Mouse (Mus musculus): ENCODE results near the gene Gm26620. TPM values are rescaled to one million over a fixed set of nuclear protein-coding genes. Genes with fewer than 3 reads are reported as not detected.

The Gm26620 gene
- polyA plus RNA-seq, 1 experiment from 2014 or later = 0.56 TPM

GRCm38 (mm10) chr1:170857369-170857768, 27.5 kb upstream of the Gm26620 start:
- Histone ChIP-seq H3K9me3 (ENCODE audit: control insufficient read depth, low read length) (no peaks in the 10 kb centered on the region), H3K4me1 (replicated peaks; ENCODE audit: control insufficient read depth, insufficient read depth, low read length) (no peaks in the 10 kb centered on the region), H3K4me3 (replicated peaks; ENCODE audit: low read length) (no peak overlapping the region), H3K4me2 (replicated peaks) (no peak overlapping the region), H3K9ac (no peak overlapping the region), H3K36me3 (replicated peaks; ENCODE audit: control insufficient read depth, insufficient read depth) (peaks cover 3% of the 10 kb centered on the region; the same call in 1 of the 2 replicates), H3K27me3 (ENCODE audit: control insufficient read depth, insufficient read depth, low read length) (no peaks in the 10 kb centered on the region), H3K27ac (no peak overlapping the region)
- 75% methylated on average over 2 of the region's 2 CpGs for WGBS
- ATAC-seq (ENCODE audit: low FRiP score) = no peak
- DNase-seq (ENCODE audit: low spot score) = no peak

- H3K4me2 ChIP-seq (replicated peaks) = no peak overlapping the region
- WGBS = 84% methylated on average over 1 of the region's 2 CpGs
These were observed 26.0 kb upstream of the Gm26620 start for GRCm38 (mm10) chr1:170858872-170859271.

GRCm38 (mm10) chr1:170861671-170862434, 23.0 kb upstream of the Gm26620 start:
- no peaks in the 10 kb centered on the region for H3K27me3 ChIP-seq (ENCODE audit: control insufficient read depth, insufficient read depth, low read length)
- no peaks in the 10 kb centered on the region for H3K36me3 ChIP-seq (replicated peaks; ENCODE audit: control insufficient read depth, insufficient read depth)
- peaks cover 8% of the 10 kb centered on the region for H3K4me1 ChIP-seq (replicated peaks; ENCODE audit: control insufficient read depth, insufficient read depth, low read length)
- no peak overlapping the region for H3K4me3 ChIP-seq (replicated peaks; ENCODE audit: low read length)
- no peak overlapping the region for H3K27ac ChIP-seq
- no peaks in the 10 kb centered on the region for H3K9me3 ChIP-seq (ENCODE audit: control insufficient read depth, low read length)
- no peak overlapping the region for H3K4me2 ChIP-seq (replicated peaks)
- ATAC-seq (ENCODE audit: low FRiP score) = no peak
- DNase-seq (ENCODE audit: low spot score) = no peak
- WGBS = 82% methylated on average over 13 of the region's 13 CpGs
- H3K9ac ChIP-seq = no peak overlapping the region

More at GRCm38 (mm10) chr1:170858872-170859271, 26.0 kb upstream of the Gm26620 start:
- ATAC-seq (ENCODE audit: low FRiP score) = no peak
- Histone ChIP-seq H3K9ac (no peak overlapping the region), H3K27ac (no peak overlapping the region), H3K9me3 (ENCODE audit: control insufficient read depth, low read length) (no peaks in the 10 kb centered on the region), H3K4me3 (replicated peaks; ENCODE audit: low read length) (no peak overlapping the region), H3K27me3 (ENCODE audit: control insufficient read depth, insufficient read depth, low read length) (no peaks in the 10 kb centered on the region), H3K36me3 (replicated peaks; ENCODE audit: control insufficient read depth, insufficient read depth) (no peaks in the 10 kb centered on the region), H3K4me1 (replicated peaks; ENCODE audit: control insufficient read depth, insufficient read depth, low read length) (no peaks in the 10 kb centered on the region)
- no peak for DNase-seq (ENCODE audit: low spot score)

GRCm38 (mm10) chr1:170862435-170862717, 22.5 kb upstream of the Gm26620 start:
- H3K36me3 ChIP-seq (replicated peaks; ENCODE audit: control insufficient read depth, insufficient read depth) = no peaks in the 10 kb centered on the region
- no peaks in the 10 kb centered on the region for H3K27me3 ChIP-seq (ENCODE audit: control insufficient read depth, insufficient read depth, low read length)
- WGBS = 80% methylated on average over 3 of the region's 3 CpGs
- H3K9ac ChIP-seq = no peak overlapping the region
- H3K27ac ChIP-seq = no peak overlapping the region
- DNase-seq (ENCODE audit: low spot score) (no peak), ATAC-seq (ENCODE audit: low FRiP score) (no peak)
- H3K4me2 ChIP-seq (replicated peaks) = no peak overlapping the region
- peaks cover 9% of the 10 kb centered on the region for H3K4me1 ChIP-seq (replicated peaks; ENCODE audit: control insufficient read depth, insufficient read depth, low read length)
- H3K4me3 ChIP-seq (replicated peaks; ENCODE audit: low read length) = no peak overlapping the region
- no peaks in the 10 kb centered on the region for H3K9me3 ChIP-seq (ENCODE audit: control insufficient read depth, low read length)

- no peak for ATAC-seq (ENCODE audit: low FRiP score)
- Histone ChIP-seq H3K4me2 (replicated peaks) (no peak overlapping the region), H3K27me3 (ENCODE audit: control insufficient read depth, insufficient read depth, low read length) (no peaks in the 10 kb centered on the region), H3K27ac (no peak overlapping the region), H3K4me3 (replicated peaks; ENCODE audit: low read length) (no peak overlapping the region), H3K9me3 (ENCODE audit: control insufficient read depth, low read length) (no peaks in the 10 kb centered on the region), H3K9ac (no peak overlapping the region), H3K36me3 (replicated peaks; ENCODE audit: control insufficient read depth, insufficient read depth) (no peaks in the 10 kb centered on the region), H3K4me1 (replicated peaks; ENCODE audit: control insufficient read depth, insufficient read depth, low read length) (peaks cover 9% of the 10 kb centered on the region)
- no peak for DNase-seq (ENCODE audit: low spot score)
- WGBS = 81% methylated on average over 4 of the region's 4 CpGs
These were observed 21.8 kb upstream of the Gm26620 start for GRCm38 (mm10) chr1:170863033-170863432.

- Histone ChIP-seq H3K27me3 (ENCODE audit: control insufficient read depth, insufficient read depth, low read length) (no peaks in the 10 kb centered on the region), H3K4me3 (replicated peaks; ENCODE audit: low read length) (no peak overlapping the region), H3K27ac (no peak overlapping the region), H3K36me3 (replicated peaks; ENCODE audit: control insufficient read depth, insufficient read depth) (no peaks in the 10 kb centered on the region), H3K9me3 (ENCODE audit: control insufficient read depth, low read length) (no peaks in the 10 kb centered on the region), H3K9ac (no peak overlapping the region), H3K4me2 (replicated peaks) (no peak overlapping the region), H3K4me1 (replicated peaks; ENCODE audit: control insufficient read depth, insufficient read depth, low read length) (peaks cover 9% of the 10 kb centered on the region)
- DNase-seq (ENCODE audit: low spot score) = no peak
- no peak for ATAC-seq (ENCODE audit: low FRiP score)
These were observed 20.6 kb upstream of the Gm26620 start for GRCm38 (mm10) chr1:170864234-170864633.

- Histone ChIP-seq H3K4me1 (replicated peaks; ENCODE audit: control insufficient read depth, insufficient read depth, low read length) (peaks cover 9% of the 10 kb centered on the region), H3K27me3 (ENCODE audit: control insufficient read depth, insufficient read depth, low read length) (no peaks in the 10 kb centered on the region), H3K4me3 (replicated peaks; ENCODE audit: low read length) (no peak overlapping the region), H3K27ac (no peak overlapping the region), H3K4me2 (replicated peaks) (no peak overlapping the region), H3K9ac (no peak overlapping the region), H3K9me3 (ENCODE audit: control insufficient read depth, low read length) (no peaks in the 10 kb centered on the region), H3K36me3 (replicated peaks; ENCODE audit: control insufficient read depth, insufficient read depth) (no peaks in the 10 kb centered on the region)
- DNase-seq (ENCODE audit: low spot score) (no peak), ATAC-seq (ENCODE audit: low FRiP score) (no peak)
- 86% methylated on average over 3 of the region's 3 CpGs for WGBS
These were observed 20.1 kb upstream of the Gm26620 start for GRCm38 (mm10) chr1:170864754-170865153.

GRCm38 (mm10) chr1:170865406-170865805, 19.5 kb upstream of the Gm26620 start:
- H3K9me3 ChIP-seq (ENCODE audit: control insufficient read depth, low read length) = no peaks in the 10 kb centered on the region
- no peaks in the 10 kb centered on the region for H3K36me3 ChIP-seq (replicated peaks; ENCODE audit: control insufficient read depth, insufficient read depth)
- no peak overlapping the region for H3K27ac ChIP-seq
- 92% methylated on average over 5 of the region's 5 CpGs for WGBS
- ATAC-seq (ENCODE audit: low FRiP score) (no peak), DNase-seq (ENCODE audit: low spot score) (no peak)
- no peak overlapping the region for H3K9ac ChIP-seq
- no peak overlapping the region for H3K4me3 ChIP-seq (replicated peaks; ENCODE audit: low read length)
- no peaks in the 10 kb centered on the region for H3K27me3 ChIP-seq (ENCODE audit: control insufficient read depth, insufficient read depth, low read length)
- H3K4me2 ChIP-seq (replicated peaks) = no peak overlapping the region
- peaks cover 9% of the 10 kb centered on the region for H3K4me1 ChIP-seq (replicated peaks; ENCODE audit: control insufficient read depth, insufficient read depth, low read length)

- H3K4me2 ChIP-seq (replicated peaks) = peak overlapping the region; percentile 83
- DNase-seq (ENCODE audit: low spot score) = peak; percentile 31
These were observed 17.7 kb upstream of the Gm26620 start for GRCm38 (mm10) chr1:170866992-170867690.

More at GRCm38 (mm10) chr1:170866992-170867690, 17.7 kb upstream of the Gm26620 start:
- peak overlapping the region; percentile 72 for H3K9ac ChIP-seq
- H3K36me3 ChIP-seq (replicated peaks; ENCODE audit: control insufficient read depth, insufficient read depth) = peaks cover 6% of the 10 kb centered on the region
- H3K4me3 ChIP-seq (replicated peaks; ENCODE audit: low read length) = peak overlapping the region; percentile 83
- H3K27me3 ChIP-seq (ENCODE audit: control insufficient read depth, insufficient read depth, low read length) = no peaks in the 10 kb centered on the region
- peak overlapping the region; percentile 76 for H3K27ac ChIP-seq
- 4% methylated on average over 30 of the region's 30 CpGs for WGBS
- ATAC-seq (ENCODE audit: low FRiP score) = peak; percentile 57
- peaks cover 9% of the 10 kb centered on the region for H3K4me1 ChIP-seq (replicated peaks; ENCODE audit: control insufficient read depth, insufficient read depth, low read length)
- no peaks in the 10 kb centered on the region for H3K9me3 ChIP-seq (ENCODE audit: control insufficient read depth, low read length)
